Mouse (Mus musculus): ENCODE data around the gene Hmgcl. TPM values are rescaled to one million over a fixed set of nuclear protein-coding genes. Genes with fewer than 3 reads are reported as not detected.
A peak's percentile ranks its signal among the peaks of the same experiment; 100 is the strongest.

Hmgcl gene
- polyA plus RNA-seq, 1 experiment from 2014 or later: 147 TPM

DNA sequence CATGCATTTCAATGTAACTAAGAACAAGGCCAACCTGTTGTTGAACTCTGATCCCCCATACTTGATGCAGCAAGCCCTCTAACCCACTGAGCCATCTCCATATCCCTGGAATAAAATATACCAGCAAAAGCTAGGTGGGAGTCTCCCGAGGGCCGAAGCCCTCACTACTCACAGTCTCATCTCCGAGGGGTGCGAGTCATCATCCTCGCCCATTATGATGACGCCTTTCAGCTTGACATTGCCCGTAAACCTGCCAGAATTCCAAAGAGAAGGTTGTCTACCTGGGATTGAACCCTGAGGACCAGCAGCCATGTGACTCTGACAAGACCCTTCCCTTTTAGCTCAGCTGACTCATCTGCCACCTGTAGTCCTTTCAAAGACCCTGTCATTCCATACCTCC, 39.5 kb downstream of the Hmgcl start:
- peak overlapping the region; percentile 88 for H3K4me2 ChIP-seq (ENCODE audit: low read depth, low read length)
- H3K4me3 ChIP-seq (ENCODE audit: low read length): peak overlapping the region; percentile 95
- no peak overlapping the region for H3K27ac ChIP-seq (ENCODE audit: low read length)
- H3K4me1 ChIP-seq (ENCODE audit: control insufficient read depth, insufficient read depth, low read length): peaks cover 10% of the 10 kb centered on the region
- no peak for ATAC-seq
- 83% methylated on average over 7 of the region's 7 CpGs for WGBS
- no peaks in the 10 kb centered on the region for H3K9me3 ChIP-seq (ENCODE audit: control insufficient read depth, low read length)
- H3K9ac ChIP-seq (ENCODE audit: low read depth, low read length): peak overlapping the region; percentile 91; the same call in 1 of the 2 replicates
- no peaks in the 10 kb centered on the region for H3K27me3 ChIP-seq (replicated peaks; ENCODE audit: control insufficient read depth, insufficient read depth, low read length)
- no peaks in the 10 kb centered on the region; the same call in 1 of the 2 replicates for H3K36me3 ChIP-seq (ENCODE audit: control insufficient read depth, insufficient read depth, low read length)

- no peaks in the 10 kb centered on the region for H3K9me3 ChIP-seq (ENCODE audit: control insufficient read depth, low read length)
- H3K27ac ChIP-seq (ENCODE audit: low read length): peak overlapping the region; percentile 49
- peak; percentile 3; the same call in 1 of the 2 replicates for ATAC-seq
- H3K9ac ChIP-seq (ENCODE audit: low read depth, low read length): peak overlapping the region; percentile 91
- 5% methylated on average over 23 of the region's 23 CpGs for WGBS
- H3K27me3 ChIP-seq (replicated peaks; ENCODE audit: control insufficient read depth, insufficient read depth, low read length): no peaks in the 10 kb centered on the region
- peaks cover 10% of the 10 kb centered on the region for H3K4me1 ChIP-seq (ENCODE audit: control insufficient read depth, insufficient read depth, low read length)
- H3K36me3 ChIP-seq (ENCODE audit: control insufficient read depth, insufficient read depth, low read length): no peaks in the 10 kb centered on the region; the same call in 1 of the 2 replicates
- H3K4me3 ChIP-seq (ENCODE audit: low read length): peak overlapping the region; percentile 95
- H3K4me2 ChIP-seq (ENCODE audit: low read depth, low read length): peak overlapping the region; percentile 88
These were observed 40.2 kb downstream of the Hmgcl start for GRCm38 (mm10) chr4:135986301-135986942.

- peak; percentile 92 for ATAC-seq
These were observed 40.9 kb downstream of the Hmgcl start, which contains the start of gene Pithd1 for GRCm38 (mm10) chr4:135986943-135987710. Pithd1 (minus strand) TSS chr4:135987264.

DNA sequence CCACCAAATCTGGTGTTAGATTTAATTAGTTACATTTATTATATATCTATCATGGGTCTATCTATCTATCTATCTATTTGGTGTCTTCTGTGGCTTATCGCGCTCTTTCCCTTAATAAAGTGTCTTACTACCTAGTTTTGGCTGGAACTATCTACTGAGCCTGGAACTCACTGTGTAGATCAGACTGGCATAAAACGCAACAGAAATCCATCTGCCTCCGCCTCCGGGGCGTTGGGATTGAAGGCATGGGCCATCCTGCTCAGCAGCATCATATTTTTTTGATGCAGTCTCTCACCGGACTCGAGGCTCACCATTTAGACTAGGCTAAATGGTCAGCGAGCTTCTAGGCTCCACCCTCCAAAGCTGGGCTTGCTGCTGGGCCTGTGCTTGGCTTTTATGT, 41.5 kb downstream of the Hmgcl start:
- peak overlapping the region; percentile 95 for H3K4me3 ChIP-seq (ENCODE audit: low read length)
- H3K4me1 ChIP-seq (ENCODE audit: control insufficient read depth, insufficient read depth, low read length): peaks cover 10% of the 10 kb centered on the region
- ATAC-seq: no peak
- H3K27ac ChIP-seq (ENCODE audit: low read length): peak overlapping the region; percentile 84
- H3K9me3 ChIP-seq (ENCODE audit: control insufficient read depth, low read length): peaks cover 4% of the 10 kb centered on the region; the same call in 1 of the 2 replicates
- H3K4me2 ChIP-seq (ENCODE audit: low read depth, low read length): peak overlapping the region; percentile 88
- H3K36me3 ChIP-seq (ENCODE audit: control insufficient read depth, insufficient read depth, low read length): no peaks in the 10 kb centered on the region; the same call in 1 of the 2 replicates
- no peaks in the 10 kb centered on the region for H3K27me3 ChIP-seq (replicated peaks; ENCODE audit: control insufficient read depth, insufficient read depth, low read length)
- peak overlapping the region; percentile 91 for H3K9ac ChIP-seq (ENCODE audit: low read depth, low read length)
- 67% methylated on average over 9 of the region's 9 CpGs for WGBS

More at GRCm38 (mm10) chr4:135986943-135987710, 40.9 kb downstream of the Hmgcl start, which contains the start of gene Pithd1:
- no peaks in the 10 kb centered on the region; the same call in 1 of the 2 replicates for H3K36me3 ChIP-seq (ENCODE audit: control insufficient read depth, insufficient read depth, low read length)
- WGBS: under 1% methylated on average over 81 of the region's 81 CpGs
- peak within 1 kb of the TSS; percentile 88 for H3K4me2 ChIP-seq (ENCODE audit: low read depth, low read length)
- peaks cover 4% of the 10 kb centered on the region; the same call in 1 of the 2 replicates for H3K9me3 ChIP-seq (ENCODE audit: control insufficient read depth, low read length)
- H3K27ac ChIP-seq (ENCODE audit: low read length): peak within 1 kb of the TSS; percentile 84
- H3K4me3 ChIP-seq (ENCODE audit: low read length): peak within 1 kb of the TSS; percentile 95
- H3K4me1 ChIP-seq (ENCODE audit: control insufficient read depth, insufficient read depth, low read length): peaks cover 10% of the 10 kb centered on the region
- peak within 1 kb of the TSS; percentile 91 for H3K9ac ChIP-seq (ENCODE audit: low read depth, low read length)
- no peaks in the 10 kb centered on the region for H3K27me3 ChIP-seq (replicated peaks; ENCODE audit: control insufficient read depth, insufficient read depth, low read length)

DNA sequence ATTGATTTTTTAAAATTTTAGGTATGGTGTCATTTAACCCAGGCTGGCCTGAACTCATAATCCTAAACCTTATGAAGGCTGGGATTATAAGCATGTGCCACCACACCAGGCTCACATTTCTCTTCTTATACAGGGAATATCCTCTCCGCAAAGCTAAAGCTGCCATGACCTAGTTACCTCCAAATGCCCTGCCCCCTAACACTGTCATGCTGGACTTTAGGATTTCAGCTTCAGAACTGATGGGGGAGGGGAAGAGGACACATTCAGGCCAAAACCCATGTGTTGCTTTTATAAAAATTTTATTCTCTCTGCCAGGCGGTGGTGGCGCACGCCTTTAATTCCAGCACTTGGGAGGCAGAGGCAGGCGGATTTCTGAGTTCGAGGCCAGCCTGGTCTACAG, 47.7 kb downstream of the Hmgcl start:
- Histone ChIP-seq H3K4me3 (ENCODE audit: low read length) (no peak overlapping the region), H3K4me2 (ENCODE audit: low read depth, low read length) (no peak overlapping the region), H3K9me3 (ENCODE audit: control insufficient read depth, low read length) (peaks cover 4% of the 10 kb centered on the region; the same call in 1 of the 2 replicates), H3K27me3 (replicated peaks; ENCODE audit: control insufficient read depth, insufficient read depth, low read length) (no peaks in the 10 kb centered on the region), H3K27ac (ENCODE audit: low read length) (no peak overlapping the region), H3K4me1 (ENCODE audit: control insufficient read depth, insufficient read depth, low read length) (no peaks in the 10 kb centered on the region), H3K36me3 (ENCODE audit: control insufficient read depth, insufficient read depth, low read length) (no peaks in the 10 kb centered on the region), H3K9ac (ENCODE audit: low read depth, low read length) (no peak overlapping the region)
- ATAC-seq: no peak
- whole genome bisulfite sequencing: 94% methylated on average over 6 of the region's 6 CpGs

GRCm38 (mm10) chr4:135995118-135995517, 48.9 kb downstream of the Hmgcl start:
- 89% methylated on average over 4 of the region's 4 CpGs for WGBS
- no peak overlapping the region for H3K9ac ChIP-seq (ENCODE audit: low read depth, low read length)

DNA sequence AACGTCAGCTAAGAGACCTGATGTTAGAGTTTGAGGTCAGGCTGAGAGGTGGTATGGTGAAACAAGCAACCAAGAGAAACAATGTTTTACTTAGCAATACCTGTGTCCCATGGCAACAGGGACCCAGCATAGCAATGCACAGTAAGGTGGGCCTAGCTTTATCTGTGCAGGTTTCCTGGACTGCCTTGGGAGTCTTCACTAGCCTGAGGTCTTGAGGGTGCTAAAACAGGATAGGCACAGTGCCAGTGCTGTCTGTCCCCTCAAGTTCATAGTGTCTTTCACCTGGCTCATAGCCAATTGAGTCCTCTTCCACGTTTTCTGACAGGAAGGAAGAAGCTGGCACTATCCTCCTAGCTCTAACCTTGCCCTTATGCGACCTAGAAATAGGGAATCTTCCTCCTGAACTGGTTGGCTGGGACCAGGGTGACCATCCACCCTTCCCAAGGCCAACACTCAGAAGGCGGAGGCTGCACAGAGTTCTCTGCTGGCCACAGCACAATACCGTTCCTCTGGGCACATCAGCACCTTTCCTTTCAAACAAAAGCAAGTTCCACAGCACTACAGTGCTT, 57.9 kb downstream of the Hmgcl start:
- peaks cover 28% of the 10 kb centered on the region for H3K36me3 ChIP-seq (ENCODE audit: control insufficient read depth, insufficient read depth, low read length)
- ATAC-seq: no peak

More at GRCm38 (mm10) chr4:135995118-135995517, 48.9 kb downstream of the Hmgcl start:
- H3K4me2 ChIP-seq (ENCODE audit: low read depth, low read length): no peak overlapping the region
- no peaks in the 10 kb centered on the region for H3K4me1 ChIP-seq (ENCODE audit: control insufficient read depth, insufficient read depth, low read length)
- no peak overlapping the region for H3K4me3 ChIP-seq (ENCODE audit: low read length)
- peaks cover 4% of the 10 kb centered on the region; the same call in 1 of the 2 replicates for H3K9me3 ChIP-seq (ENCODE audit: control insufficient read depth, low read length)
- no peaks in the 10 kb centered on the region for H3K36me3 ChIP-seq (ENCODE audit: control insufficient read depth, insufficient read depth, low read length)
- no peaks in the 10 kb centered on the region for H3K27me3 ChIP-seq (replicated peaks; ENCODE audit: control insufficient read depth, insufficient read depth, low read length)
- ATAC-seq: no peak
- no peak overlapping the region for H3K27ac ChIP-seq (ENCODE audit: low read length)

GRCm38 (mm10) chr4:136004921-136005320, 58.7 kb downstream of the Hmgcl start:
- WGBS: 87% methylated on average over 2 of the region's 2 CpGs
- Histone ChIP-seq H3K9ac (ENCODE audit: low read depth, low read length) (no peak overlapping the region), H3K9me3 (ENCODE audit: control insufficient read depth, low read length) (no peaks in the 10 kb centered on the region), H3K4me2 (ENCODE audit: low read depth, low read length) (no peak overlapping the region), H3K36me3 (ENCODE audit: control insufficient read depth, insufficient read depth, low read length) (peaks cover 33% of the 10 kb centered on the region), H3K4me1 (ENCODE audit: control insufficient read depth, insufficient read depth, low read length) (no peaks in the 10 kb centered on the region), H3K27me3 (replicated peaks; ENCODE audit: control insufficient read depth, insufficient read depth, low read length) (no peaks in the 10 kb centered on the region), H3K27ac (ENCODE audit: low read length) (no peak overlapping the region), H3K4me3 (ENCODE audit: low read length) (no peak overlapping the region)
- no peak for ATAC-seq

More for the DNA sequence above, 57.9 kb downstream of the Hmgcl start:
- Histone ChIP-seq H3K27me3 (replicated peaks; ENCODE audit: control insufficient read depth, insufficient read depth, low read length) (no peaks in the 10 kb centered on the region), H3K9me3 (ENCODE audit: control insufficient read depth, low read length) (no peaks in the 10 kb centered on the region), H3K4me3 (ENCODE audit: low read length) (no peak overlapping the region), H3K4me1 (ENCODE audit: control insufficient read depth, insufficient read depth, low read length) (no peaks in the 10 kb centered on the region), H3K9ac (ENCODE audit: low read depth, low read length) (no peak overlapping the region), H3K4me2 (ENCODE audit: low read depth, low read length) (no peak overlapping the region), H3K27ac (ENCODE audit: low read length) (no peak overlapping the region)
- 86% methylated on average over 5 of the region's 5 CpGs for WGBS

DNA sequence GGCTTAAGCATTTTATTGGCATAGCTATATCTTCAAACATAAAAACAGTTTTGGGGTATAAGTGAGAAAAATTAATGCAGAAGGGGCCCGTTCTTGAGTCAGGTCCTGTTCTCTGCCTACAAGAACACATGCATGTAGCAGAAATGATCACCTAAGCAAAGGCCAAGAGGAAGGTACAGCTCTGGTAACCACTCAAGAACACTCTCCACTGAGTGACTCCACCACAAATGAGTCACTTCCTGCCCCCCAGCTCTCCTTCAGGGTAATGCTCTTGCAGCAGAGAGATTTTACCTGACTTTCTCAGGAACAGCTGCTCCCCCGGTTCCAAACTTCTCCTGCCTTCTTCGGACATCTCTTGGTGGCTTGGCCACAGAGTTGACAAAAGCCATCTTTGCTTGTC, 60.6 kb downstream of the Hmgcl start:
- no peak overlapping the region for H3K27ac ChIP-seq (ENCODE audit: low read length)
- no peak for ATAC-seq
- no peak overlapping the region for H3K4me3 ChIP-seq (ENCODE audit: low read length)
- no peaks in the 10 kb centered on the region for H3K9me3 ChIP-seq (ENCODE audit: control insufficient read depth, low read length)
- H3K4me2 ChIP-seq (ENCODE audit: low read depth, low read length): no peak overlapping the region
- H3K36me3 ChIP-seq (ENCODE audit: control insufficient read depth, insufficient read depth, low read length): peaks cover 42% of the 10 kb centered on the region
- H3K9ac ChIP-seq (ENCODE audit: low read depth, low read length): no peak overlapping the region
- no peaks in the 10 kb centered on the region for H3K27me3 ChIP-seq (replicated peaks; ENCODE audit: control insufficient read depth, insufficient read depth, low read length)
- H3K4me1 ChIP-seq (ENCODE audit: control insufficient read depth, insufficient read depth, low read length): no peaks in the 10 kb centered on the region
- WGBS: 91% methylated on average over 3 of the region's 3 CpGs

All from intestine, embryonic 16.5 days (tissue).